Mouse (Mus musculus): ENCODE measurements around the gene Zfp839. TPM values are rescaled to one million over a fixed set of nuclear protein-coding genes. Genes with fewer than 3 reads are reported as not detected.
"Not testable (repeated sequence)": the region's sequence is repeated elsewhere in the genome, so short reads cannot be mapped to it uniquely, and the experiment has no call there.

The Zfp839 gene
- total RNA-seq, 2 experiments from 2014 or later, result not detected

DNA sequence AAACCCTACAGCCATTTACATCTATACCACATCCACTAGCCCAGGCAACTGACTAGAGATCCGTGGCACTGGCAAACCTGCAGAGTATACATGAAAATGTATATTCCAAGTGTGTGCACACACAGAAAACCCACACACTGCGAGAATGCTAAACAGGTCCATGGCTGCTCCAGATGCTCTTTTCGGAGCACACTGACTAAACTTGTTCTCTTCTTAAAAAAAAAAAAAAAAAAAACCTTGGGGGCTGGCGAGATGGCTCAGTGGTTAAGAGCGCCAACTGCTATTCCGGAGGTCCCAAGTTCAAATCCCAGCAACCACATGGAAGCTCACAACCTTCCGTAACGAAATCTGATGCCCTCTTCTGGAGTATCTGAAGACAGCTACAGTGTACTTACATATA is 12.2 kb upstream of the Zfp839 start:
- no peak for ATAC-seq (replicated peaks; ENCODE audit: low FRiP score, poor library complexity, severe bottlenecking)

DNA sequence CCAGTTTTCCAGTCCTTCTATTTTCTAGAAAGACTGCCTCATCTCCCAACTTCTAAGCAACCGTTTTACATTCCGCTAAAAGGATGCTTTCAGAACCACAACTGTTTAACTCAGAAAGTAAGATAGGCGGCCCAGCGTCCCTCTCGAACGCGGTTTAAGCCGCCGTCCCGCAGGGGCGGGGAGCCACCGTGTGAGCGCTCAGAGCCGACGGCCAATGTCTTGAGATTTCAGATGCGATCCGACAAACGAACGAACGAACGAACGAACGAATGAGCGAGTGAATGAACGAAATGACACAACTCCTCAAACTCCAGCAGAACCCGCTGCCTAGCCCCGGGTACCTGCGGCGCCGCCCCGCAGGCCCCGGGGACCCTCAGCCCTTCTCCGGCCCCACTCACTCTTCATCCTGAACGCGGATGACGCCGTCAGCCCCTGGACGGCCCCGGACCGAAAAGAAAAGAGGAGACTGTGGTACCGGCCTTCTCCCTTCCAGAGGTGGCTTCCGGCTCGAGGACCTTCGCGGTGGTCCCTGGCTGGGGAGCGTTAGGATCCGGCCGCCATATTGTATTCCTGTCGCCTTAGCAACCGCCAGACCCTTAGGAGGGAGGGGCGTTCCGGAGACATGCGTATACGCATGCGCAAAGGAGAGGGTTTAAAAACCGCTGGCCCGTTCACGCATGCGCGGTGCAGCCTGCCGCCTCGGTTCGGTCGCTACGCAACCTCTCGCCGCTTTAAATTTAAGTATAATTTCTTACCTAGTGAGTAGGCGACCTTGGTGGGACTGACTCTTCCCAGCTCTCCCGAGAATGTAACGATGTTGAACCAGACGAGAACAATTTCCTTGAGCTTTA is 9.5 kb upstream of the Zfp839 start, which contains the start of gene Mok:
Mok (minus strand) TSS at position 592 of the 851 bp plus-strand sequence.
- peak; percentile 61 for ATAC-seq (replicated peaks; ENCODE audit: low FRiP score, poor library complexity, severe bottlenecking)

- no peak for ATAC-seq (replicated peaks; ENCODE audit: low FRiP score, poor library complexity, severe bottlenecking)
These were observed 8.1 kb upstream of the Zfp839 start for GRCm38 (mm10) chr12:110841731-110842493.

GRCm38 (mm10) chr12:110843194-110844048 is 6.6 kb upstream of the Zfp839 start:
- ATAC-seq (replicated peaks; ENCODE audit: low FRiP score, poor library complexity, severe bottlenecking), result peak; percentile 67

DNA sequence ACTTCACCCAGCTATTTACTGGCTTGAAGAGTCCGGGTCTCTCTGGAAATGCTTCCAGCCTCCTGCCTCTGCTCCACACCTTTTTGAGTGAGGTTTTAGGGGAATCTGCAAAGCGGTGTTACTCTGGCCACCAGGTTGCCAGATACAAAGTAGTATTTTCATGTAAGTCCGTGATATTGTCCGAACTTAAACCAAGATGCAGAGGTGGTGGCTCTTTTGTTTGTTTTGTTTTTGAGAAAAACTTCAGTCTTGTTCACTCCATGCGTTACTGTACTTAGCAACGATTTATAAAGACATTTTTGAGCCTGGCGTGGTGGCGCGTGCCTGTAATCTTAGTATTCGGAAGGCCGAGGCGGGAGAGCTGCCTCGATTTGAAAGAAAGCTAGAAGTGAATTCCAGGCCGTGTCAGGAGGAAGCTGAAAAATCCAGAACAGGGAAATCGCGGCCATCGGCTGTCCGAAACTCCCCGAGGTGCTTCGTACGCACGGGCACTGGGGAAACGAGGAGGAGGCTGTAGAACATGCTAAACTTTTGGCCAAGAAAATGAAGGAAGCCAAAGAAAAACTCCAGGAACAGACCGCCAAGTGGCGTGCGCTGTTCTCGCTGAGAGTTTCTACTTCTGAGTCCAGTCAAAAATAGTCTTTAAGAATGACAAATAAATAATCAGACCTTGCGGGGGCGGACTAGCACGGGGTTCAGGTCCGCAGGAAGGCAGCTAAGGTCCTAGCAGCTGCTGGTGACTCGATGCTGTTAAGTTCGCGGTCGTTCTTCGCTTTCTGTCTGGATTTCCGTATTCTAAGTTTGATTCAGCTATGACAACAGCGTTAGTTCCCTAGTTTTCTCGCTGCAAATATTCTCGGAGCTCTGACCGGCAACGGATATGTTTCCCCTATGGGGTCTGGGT is 5.6 kb upstream of the Zfp839 start:
- peak; percentile 35 for ATAC-seq (replicated peaks; ENCODE audit: low FRiP score, poor library complexity, severe bottlenecking)

GRCm38 (mm10) chr12:110845131-110845880 is 4.7 kb upstream of the Zfp839 start:
- peak; percentile 84 for ATAC-seq (replicated peaks; ENCODE audit: low FRiP score, poor library complexity, severe bottlenecking)

- no peak for ATAC-seq (replicated peaks; ENCODE audit: low FRiP score, poor library complexity, severe bottlenecking)
These were observed 3.8 kb upstream of the Zfp839 start for GRCm38 (mm10) chr12:110846191-110846765.

- no peak for ATAC-seq (replicated peaks; ENCODE audit: low FRiP score, poor library complexity, severe bottlenecking)
These were observed 840 bp downstream of the Zfp839 start for GRCm38 (mm10) chr12:110850929-110851256.

DNA sequence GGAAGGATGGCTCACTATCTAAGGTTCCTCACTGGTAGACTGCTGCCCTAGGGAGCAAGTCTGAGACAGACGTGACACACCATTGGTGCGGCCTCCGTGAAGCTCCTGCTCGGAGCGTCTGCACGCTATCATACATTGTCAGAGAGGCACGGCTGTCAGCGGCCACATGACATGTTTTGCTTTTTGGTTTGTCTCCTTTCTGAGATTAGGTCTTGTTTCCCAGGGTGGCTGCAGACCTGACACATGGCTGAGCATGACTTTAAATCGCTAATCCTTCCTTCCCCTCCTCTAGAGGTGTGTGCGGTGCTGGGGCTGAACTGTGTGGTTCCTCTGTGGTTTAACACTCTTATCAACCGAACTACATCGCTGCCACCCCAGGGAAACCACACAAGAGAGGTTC is 1.4 kb downstream of the Zfp839 start:
- ATAC-seq (replicated peaks; ENCODE audit: low FRiP score, poor library complexity, severe bottlenecking), result peak; percentile 48

GRCm38 (mm10) chr12:110851923-110852322 is 1.9 kb downstream of the Zfp839 start:
- no peak for ATAC-seq (replicated peaks; ENCODE audit: low FRiP score, poor library complexity, severe bottlenecking)

GRCm38 (mm10) chr12:110854786-110855737 is 5.0 kb downstream of the Zfp839 start:
- ATAC-seq (replicated peaks; ENCODE audit: low FRiP score, poor library complexity, severe bottlenecking), result no peak

DNA sequence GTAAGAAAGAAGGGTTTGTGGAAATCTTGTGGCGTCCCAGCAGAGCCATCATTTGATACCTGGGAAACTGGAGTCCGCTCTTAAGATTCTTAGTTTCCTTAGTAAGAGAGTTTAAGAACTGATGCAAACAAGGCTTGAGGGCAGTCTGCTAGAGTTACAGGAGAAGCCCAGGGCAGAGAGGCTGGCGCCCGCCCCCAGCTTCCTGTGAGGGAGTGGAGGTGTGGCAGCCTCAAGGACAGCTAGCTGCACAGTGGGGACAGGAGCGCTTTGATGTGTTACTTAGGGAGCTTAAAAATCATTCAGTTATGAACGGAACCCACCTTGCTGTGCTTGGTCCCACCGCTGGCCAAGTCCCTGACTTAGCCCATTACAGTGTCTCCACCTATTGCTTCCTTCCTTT is 7.1 kb downstream of the Zfp839 start:
- no peak for ATAC-seq (replicated peaks; ENCODE audit: low FRiP score, poor library complexity, severe bottlenecking)

DNA sequence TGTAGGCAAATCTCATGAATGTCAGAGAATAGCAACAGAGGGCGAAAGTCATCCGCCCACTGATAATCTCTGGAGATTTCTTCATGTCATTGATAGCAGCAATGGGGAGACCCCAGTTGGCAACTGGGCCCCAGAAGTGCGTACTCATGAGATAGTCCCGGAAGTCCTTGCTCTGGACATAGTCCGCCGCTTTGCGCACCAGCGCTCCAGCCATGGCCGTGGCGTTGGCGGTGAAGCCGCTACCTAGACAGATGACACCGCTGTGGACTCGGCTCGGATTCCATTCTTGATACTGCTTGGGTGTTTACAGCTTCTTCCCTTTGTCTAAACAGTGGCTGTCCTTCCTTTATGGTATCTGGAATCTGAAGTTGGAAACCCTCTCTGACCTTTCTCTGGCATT is 8.6 kb downstream of the Zfp839 start:
- ATAC-seq (replicated peaks; ENCODE audit: low FRiP score, poor library complexity, severe bottlenecking), result not testable (repeated sequence)

DNA sequence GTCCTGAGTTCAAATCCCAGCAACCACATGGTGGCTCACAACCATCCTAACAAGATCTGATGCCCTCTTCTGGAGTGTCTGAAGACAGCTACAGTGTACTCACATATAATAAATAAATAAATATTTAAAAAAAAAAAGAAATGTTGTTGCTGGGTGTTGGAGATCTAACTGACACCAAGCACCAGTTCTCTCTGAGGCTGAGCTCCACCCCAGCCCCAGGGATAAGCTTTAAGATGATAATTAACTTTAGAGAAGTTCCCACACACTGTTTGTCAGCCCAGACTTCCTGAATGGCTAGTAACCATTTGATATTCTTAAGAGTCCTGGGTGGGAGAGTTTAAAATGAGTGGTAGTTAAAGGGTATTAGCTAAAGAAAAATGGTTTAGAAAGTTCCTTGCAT is 10.2 kb downstream of the Zfp839 start:
- no peak for ATAC-seq (replicated peaks; ENCODE audit: low FRiP score, poor library complexity, severe bottlenecking)

- ATAC-seq (replicated peaks; ENCODE audit: low FRiP score, poor library complexity, severe bottlenecking), result no peak
These were observed 11.2 kb downstream of the Zfp839 start for GRCm38 (mm10) chr12:110861256-110861655.

- ATAC-seq (replicated peaks; ENCODE audit: low FRiP score, poor library complexity, severe bottlenecking), result no peak
These were observed 14.0 kb downstream of the Zfp839 start for GRCm38 (mm10) chr12:110864008-110864407.

DNA sequence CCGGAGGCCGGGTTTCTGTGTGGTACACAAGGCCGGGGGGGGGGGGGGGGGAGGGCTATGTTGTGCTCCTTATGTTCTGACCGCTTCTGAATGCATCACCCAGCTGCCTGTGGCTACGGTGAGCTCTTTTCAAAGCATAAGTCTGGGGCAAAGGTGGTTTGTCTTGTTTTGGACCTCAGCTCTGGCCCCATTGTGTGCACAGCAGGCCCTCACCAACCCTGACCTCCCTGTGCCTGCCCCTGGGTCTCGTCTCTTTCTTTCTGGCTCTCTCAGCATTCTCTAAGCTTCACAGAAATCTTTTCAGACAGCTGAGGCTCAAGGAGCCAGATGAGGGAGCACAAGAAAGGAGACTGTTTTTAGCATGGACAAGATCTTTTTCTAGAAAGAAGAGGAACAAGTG is 15.5 kb downstream of the Zfp839 start:
- no peak for ATAC-seq (replicated peaks; ENCODE audit: low FRiP score, poor library complexity, severe bottlenecking)

Data from erythroid progenitor cell, adult 5-6 weeks (primary cell).